Mouse (Mus musculus): Measurements from ENCODE around the gene Prm2.

The Prm2 gene

DNA sequence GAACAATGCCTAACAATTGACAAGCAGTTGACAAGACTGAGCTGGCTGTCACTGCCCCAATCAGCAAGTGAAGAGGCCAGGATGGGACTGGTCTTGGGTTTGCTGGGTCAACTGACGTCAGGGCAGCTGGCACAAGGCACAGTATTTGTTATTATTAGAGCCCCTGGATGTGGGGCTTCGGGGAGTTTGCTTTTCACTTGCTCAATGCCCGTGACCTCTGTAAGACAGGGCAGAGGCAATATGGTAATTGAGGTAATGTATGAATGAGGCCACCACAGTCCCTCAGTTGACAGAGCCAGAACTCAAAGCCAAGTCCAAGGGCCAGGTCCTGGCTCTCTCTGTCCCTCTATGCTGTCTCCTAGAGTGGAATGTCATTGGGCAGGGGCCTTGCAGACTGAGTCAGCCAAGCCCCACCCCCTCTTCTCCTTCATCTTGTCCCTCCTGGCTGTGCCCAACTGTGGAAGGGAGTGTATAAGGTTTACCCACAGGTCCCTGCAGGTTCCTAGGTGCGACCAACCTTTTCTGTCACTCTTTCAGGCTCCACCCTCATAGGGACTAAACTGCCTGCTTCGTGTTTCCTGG lies 18.3 kb downstream of the Prm2 start:
- DNase-seq (ENCODE audit: low spot score in 2 of 2): no peak

DNA sequence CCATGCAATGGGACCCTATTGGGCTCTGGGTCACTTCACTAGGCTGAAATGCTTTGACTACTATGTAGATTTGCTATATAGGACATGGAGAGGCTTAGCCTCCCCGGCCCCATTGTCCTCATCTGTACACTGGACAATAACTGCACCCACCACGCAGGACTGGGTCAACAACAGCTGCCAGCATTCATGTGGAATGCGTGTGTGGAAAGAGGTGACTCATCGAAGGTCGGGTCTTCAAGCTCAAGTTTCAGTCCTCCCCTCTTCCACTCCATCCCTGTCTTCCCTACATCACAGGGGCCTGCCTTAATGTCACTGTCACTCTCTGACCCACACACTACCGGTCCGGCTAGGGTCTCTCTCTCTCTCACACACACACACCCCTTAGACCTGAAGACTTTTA lies 19.6 kb downstream of the Prm2 start:
- DNase-seq (ENCODE audit: low spot score in 2 of 2): no peak

DNA sequence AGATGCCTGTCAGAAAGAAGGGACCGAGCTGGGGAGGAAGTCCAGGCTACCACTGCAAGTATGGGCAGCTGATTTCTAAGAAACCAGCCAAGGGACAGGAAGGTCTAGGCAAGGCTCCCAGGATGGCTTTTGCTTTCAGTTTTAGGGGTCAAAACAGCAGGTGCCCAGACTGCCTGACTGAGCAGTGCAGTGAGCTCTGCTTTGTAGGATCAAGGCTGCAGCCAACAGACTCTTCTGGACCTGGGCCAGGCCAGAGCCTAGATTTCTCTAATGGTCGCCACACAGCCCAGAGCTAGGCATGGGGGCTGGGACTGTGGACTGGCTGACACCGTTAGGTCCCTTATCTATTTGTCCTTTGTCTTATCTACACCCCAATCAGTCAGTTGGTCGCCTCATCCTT lies 21.2 kb downstream of the Prm2 start:
- DNase-seq (ENCODE audit: low spot score in 2 of 2): no peak

DNA sequence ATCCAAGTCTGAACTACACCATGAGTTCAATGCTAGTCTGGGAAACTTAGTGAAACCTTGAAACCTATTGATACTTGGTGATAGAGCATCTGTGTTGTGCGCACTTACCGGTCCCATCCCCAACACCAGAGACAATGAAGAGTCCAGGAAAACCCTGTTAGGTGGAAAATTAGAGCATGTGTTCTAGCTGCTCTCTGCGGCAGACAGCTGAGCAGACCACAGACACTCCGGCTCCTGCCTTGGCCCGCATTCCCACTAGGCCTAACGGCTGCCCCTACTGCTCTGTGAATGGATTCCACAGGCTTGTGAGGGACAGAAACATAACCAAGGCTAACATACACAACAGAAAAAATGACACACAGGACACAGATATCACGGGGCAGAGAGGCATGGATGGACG lies 22.4 kb downstream of the Prm2 start:
- DNase-seq (ENCODE audit: low spot score in 2 of 2): no peak

DNA sequence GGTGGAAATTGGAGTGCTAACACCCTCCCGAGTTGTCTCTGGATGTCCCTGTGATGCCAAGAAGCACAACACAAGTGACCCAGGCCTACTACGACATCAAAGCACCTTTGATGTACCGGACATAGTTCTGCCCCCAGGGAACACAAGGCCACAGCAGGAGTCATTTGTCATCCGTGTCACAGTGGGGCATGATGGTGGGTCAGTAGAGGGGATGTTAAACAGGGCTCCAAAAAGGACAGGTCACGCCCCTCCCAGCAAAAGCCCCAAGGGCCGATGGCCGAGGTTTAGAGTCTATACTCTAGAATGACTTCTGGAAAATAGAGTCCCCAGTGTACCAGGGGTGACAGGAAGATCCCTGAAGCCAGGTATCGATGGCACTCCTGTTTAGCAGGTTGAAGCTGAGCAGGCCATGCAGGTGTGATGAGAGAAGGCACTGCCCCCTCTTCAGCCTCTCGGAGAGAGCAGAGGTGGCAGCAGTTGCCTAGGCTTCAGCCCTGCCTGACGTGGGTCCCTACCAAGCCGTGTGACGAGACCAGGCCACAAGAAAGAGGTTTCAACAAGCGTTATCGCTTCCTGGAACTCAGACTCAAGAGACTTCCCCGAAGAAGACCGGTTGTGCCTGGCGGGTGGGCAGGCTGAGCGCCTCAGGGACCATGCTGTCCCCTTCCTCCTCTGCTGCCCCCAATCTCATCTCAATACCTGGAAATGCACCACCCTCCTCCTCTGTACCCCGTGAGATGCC lies 24.0 kb downstream of the Prm2 start:
- peak in 1 of 2 experiments; percentile 27 for DNase-seq (ENCODE audit: low spot score in 2 of 2)

DNA sequence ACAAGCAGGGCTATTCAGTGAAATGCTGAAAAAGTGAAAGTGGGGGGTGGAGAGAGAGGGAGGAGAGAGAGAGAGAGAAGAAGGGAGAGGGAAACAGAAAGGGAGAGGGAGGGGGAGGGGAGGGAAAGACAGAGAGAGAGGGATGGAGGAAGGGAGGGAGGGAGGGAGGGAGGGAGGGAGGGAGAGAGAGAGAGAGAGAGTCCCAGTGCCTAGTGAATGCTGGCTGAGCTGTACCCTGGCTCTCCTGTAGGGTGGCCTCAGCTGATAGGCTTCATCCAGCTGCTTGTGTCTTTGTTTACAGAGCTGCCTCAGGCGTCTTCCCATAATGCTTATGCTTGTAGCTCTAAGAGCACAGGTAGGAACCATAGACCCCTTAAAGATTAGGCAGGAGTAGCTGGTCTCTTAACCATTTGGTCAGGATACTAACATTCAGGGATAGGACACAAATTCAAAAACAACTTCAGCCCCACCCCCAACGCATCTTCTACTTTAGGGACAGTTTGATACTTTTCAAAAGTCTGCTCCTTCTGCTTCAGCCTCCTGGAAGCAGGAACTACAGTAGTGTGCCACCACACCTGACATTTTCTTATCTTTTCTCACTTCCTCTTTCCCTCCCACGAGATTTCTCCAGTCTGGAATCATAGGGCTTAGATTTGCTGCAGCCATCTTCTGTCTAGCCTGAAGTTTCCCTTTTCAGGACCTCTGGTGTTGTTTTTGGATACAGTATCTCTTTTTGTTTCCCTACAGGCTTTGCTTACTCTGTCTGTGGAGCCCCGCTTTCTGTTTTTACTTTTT lies 25.2 kb downstream of the Prm2 start:
- DNase-seq (ENCODE audit: low spot score in 2 of 2): no peak

DNA sequence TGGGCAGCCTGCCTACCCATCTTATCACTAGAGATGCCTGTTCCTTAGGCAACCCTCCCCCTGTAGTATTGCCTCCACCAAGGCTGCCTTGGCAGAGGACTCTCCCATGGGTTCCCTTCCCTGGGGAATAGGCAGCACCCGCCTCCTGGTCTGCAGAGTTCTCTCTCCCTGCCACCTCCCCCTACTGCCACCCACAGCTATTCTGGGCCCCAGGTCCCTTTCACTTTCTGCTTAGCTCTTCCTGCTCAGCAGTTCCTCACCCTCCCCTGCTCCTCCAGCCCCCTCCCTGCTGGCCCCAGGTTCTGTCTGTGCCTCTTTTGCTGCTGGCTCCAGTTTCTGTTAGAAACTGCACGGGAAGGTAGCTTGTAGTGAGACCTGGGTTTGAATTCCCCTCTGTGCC lies 26.3 kb downstream of the Prm2 start:
- peak in 1 of 2 experiments; percentile 29 for DNase-seq (ENCODE audit: low spot score in 2 of 2)

DNA sequence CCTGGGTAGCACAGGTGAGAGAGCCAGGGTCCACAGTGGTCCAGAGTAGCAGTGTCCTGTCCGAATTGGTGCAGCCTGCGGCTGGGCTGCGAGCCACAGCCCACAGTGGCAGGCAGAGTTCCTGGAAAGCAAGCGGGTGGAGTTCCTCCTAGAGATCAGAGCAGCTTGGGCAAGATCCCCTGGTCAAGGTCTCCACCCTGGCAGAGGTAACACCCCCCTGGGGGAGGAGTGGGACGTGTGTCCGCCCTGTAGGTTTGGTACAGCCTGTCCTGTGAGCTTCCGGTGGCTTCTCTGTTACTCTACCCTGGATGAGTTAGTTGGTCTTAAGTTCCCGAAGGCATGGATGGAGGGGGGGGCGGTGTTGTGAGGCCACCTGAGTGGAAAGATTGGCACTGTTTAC lies 27.1 kb downstream of the Prm2 start:
- DNase-seq (ENCODE audit: low spot score in 2 of 2): peak in 1 of 2 experiments; percentile 27

DNA sequence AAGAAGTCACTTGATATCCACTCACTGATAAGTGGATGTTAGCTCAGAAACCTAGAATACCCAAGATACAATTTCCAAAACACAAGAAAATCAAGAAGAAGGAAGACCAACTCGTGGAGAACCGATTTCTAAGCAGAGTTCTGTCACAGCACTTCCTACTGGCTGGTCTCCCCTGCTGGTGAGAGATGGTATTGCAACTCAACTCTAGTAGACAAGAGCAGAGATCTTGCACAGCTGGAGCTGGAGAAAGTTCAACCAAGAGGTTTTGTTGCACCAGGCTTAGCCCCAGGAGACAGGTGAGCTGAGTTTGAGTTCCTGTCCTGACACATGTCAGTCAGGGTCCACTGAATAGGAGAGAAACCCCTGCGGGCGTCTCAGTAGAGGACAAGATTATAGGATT lies 28.8 kb downstream of the Prm2 start:
- DNase-seq (ENCODE audit: low spot score in 2 of 2): peak; percentile 70 to 89

DNA sequence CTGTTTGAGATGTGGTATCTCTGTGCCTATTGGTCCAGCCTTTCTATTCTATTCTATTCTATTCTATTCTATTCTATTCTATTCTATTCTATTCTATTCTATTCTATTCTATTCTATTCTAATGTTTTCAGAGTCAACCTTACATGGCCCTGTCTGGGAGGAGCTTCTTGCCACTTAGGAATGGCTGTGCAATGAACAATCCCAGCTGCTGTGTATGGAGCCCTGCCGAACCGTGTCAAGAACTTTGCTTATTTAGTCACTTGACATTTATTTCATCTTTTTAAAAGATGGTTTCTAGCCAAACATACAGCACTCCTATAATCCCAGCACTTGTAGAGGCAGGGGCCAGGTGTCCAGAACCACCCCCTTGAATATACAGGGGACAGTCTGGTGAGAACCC lies 31.6 kb downstream of the Prm2 start:
- DNase-seq (ENCODE audit: low spot score in 2 of 2): no peak

DNA sequence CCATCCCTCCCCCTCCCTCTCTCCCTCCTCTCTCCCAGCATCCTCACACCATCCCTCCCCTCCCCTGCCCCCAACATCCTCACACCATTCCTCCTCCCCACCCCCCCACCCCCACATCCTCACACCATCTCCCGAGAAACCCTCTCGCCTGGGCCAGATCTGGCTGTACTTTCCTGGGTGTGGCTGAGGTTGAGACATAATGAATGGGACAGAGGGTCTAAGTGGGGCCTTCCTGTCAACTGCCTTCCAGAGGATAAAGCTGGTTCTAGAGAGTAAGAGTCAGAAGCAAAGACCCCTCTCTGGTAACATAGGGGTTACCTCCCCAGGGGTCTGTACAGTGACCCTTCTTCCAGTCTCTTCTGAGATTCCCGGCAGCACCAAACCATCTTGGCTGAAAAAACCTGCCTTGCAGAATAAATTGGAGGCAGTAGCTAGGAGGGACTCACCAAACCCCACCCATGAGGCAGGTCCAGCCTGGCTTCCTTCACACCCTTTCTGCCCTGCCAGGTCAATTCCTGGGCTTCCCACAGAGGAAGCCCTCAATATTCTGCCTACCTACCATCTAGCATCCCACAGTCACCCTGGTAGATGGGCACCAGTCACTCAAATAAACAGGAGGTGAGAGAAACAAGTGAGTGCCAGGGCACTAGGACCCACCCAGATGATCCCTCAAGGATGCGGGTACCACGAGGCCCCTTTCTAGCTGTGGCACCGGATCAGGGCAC lies 32.2 kb downstream of the Prm2 start:
- DNase-seq (ENCODE audit: low spot score in 2 of 2): no peak

DNA sequence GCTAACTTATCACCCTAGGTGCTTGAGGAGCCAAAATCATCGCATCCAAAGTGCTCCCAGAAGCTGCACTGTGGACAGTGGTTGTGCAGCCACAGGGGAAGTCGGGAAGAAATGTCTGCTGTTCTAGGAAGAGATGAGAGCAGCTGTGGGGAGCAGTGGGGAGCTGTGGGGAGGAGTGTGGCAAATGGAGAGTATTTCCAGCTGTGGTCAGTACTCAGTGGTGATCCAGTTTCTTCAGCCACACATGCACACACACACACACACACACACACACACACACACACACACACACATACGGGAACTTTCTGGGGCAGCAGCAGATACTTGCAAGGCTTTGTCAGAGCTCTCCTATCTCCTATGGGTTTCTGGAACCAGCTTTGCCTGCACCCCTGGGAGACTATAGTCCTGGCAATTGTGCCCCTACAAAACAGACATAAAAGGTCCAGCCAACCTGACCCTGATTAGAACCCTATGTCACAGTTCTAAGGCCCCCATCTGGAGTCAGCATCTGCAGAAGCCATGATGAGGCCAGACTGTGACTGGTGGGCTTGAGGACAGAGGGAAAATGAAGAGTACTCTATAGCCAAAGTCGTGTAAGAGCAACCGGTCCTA lies 33.3 kb downstream of the Prm2 start:
- DNase-seq (ENCODE audit: low spot score in 2 of 2): no peak

DNA sequence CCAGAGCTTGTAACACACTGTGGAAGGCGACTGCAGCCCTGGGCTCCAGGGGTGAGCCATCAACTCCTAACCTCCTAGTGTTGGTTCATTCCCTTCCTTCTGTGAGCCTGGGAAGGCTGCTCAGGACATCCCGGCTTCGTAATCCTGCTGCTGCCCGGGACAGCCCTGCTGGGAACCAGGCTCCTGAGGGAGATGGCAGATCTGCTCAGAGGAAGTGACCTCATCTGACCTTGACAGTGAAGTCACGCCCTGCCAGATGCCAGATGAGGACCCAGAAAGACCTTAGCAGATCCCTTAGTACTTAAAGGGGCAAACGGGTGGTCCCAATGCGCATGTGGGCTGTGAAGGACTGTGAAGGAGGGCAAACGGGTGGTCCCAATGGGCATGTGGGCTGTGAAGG lies 34.8 kb downstream of the Prm2 start:
- DNase-seq (ENCODE audit: low spot score in 2 of 2): no peak

DNA sequence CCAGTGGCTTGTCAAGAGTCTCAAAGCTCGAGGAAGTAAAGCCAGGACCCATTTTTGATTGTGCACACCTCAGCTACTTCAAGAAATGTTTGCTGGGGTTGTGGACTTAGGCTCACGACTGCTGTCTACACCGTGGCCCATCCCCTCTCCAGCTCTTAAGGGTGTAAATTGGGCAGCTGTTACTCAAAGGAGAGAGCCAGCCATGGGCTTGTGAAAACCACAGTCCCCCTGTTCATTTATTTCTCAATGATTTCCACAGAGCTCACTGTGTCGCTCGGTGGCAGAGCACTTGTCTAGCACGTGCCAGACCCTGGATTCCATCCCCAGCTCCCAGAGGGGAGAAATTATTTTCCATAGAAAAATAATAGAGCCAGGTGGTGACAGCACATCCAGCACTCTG lies 39.8 kb downstream of the Prm2 start:
- DNase-seq (ENCODE audit: low spot score in 2 of 2): no peak

DNA sequence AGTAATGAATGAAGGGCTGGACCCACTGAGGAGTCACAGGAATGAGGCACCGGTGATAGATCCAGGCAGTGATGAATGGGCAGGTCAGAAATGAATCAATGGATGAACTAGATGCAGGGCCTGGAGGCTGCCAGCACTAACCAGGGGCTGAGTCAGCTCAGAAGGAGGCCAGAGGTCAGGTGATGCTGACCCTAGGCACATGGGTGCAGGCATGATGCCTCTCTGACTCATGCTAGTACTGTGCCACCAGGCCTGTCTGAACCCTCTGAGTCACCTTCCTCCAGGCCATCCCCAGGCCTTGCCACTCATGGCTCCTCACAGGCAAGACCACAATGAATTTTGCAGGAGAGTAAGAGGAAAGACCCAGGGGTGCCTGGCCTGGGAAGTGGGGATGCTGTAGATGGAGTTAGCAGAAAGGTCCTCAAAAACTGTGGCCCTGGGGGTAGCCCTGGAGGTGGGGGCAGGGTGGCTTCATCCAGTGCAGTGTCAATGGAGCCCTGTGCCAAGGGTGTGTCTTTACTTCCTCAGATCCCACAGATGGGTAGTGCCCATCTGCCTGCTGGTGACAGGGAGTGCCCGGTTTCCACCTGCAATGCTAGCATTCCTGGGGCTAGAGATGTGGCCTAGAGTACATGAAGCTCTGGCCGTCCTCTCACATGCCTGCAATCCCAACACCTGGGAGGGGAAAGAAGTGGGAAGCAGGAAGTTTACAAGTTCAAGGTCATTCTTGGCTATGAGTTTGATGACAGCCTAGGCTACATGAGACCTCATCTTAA lies 41.2 kb downstream of the Prm2 start:
- DNase-seq (ENCODE audit: low spot score in 2 of 2): no peak

DNA sequence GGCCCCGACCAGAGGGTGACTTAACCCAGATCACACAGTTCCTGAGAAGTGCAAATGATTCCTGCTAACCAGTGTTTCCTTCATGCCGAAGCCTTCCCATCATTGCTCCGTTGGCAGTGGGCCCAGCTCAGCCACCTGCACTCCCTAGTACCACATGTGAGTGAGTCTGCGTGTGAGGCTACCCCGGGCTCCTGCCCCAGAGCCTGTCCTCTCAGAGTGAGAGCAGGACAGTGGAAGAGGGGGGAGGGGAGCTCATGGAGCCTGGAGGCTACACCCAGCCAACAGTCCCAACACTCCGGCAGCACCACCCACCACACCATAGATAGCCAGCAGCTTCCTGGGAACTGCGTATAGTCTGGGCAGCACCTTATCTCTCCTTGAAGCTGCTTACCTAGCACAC lies 46.1 kb downstream of the Prm2 start:
- DNase-seq (ENCODE audit: low spot score in 2 of 2): no peak

DNA sequence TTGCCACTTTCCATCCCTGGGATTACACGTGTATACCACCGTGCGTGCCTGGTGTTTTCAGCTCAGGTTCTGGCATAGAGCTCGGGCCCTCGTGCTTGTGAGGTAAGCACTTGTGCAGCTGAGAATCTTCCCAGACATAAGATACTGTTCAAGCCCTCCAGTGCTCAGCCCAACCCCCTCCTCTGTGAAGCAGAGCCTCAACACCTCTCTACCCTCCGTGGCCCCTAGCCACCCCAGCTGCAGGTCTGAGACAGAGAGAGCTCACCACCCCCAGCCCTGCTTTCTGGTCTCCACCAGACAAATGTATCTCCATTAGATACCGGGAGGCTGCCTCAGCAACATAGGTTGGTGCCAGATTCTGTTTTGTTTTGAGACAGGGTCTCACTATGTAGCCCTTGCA lies 46.7 kb downstream of the Prm2 start:
- no peak for DNase-seq (ENCODE audit: low spot score in 2 of 2)
